Mouse (Mus musculus) stomach, postnatal 0 days (tissue): Measurements from ENCODE around the gene Cypt15. TPM values are rescaled to one million over a fixed set of nuclear protein-coding genes. Genes with fewer than 3 reads are reported as not detected.
"Not testable (repeated sequence)": the region's sequence is repeated elsewhere in the genome, so short reads cannot be mapped to it uniquely, and the experiment has no call there.

Source experiments
- ATAC-seq: fragments of 200-750 bp; cut with Nextera tagmentation; 2 replicates; pipeline ENCODE4 v1.8.0; 2017; ENCODE audit not compliant: low FRiP score, low TSS enrichment
- DNase-seq: peaks from one replicate; pipeline ENCODE4 v3.0.0-alpha.2; 2016; ENCODE audit warnings: low spot score
- H3K27ac ChIP-seq: fragments of 300-500 bp; sonication (generic); replicated peaks from 2 replicates; pipeline ENCODE4 v1.5.1; 2014; ENCODE audit warnings: mild to moderate bottlenecking, control low read depth
- H3K27me3 ChIP-seq: fragments of 300-500 bp; sonication (generic); 2 replicates; pipeline ENCODE4 v1.6.1; 2014; ENCODE audit warnings: low read length; ENCODE audit not compliant: control insufficient read depth, insufficient read depth
- H3K36me3 ChIP-seq: fragments of 300-500 bp; sonication (generic); 2 replicates; pipeline ENCODE4 v1.6.1; 2014; ENCODE audit warnings: low read length, mixed read lengths; ENCODE audit not compliant: control insufficient read depth, insufficient read depth
- H3K4me1 ChIP-seq: fragments of 300-500 bp; sonication (generic); replicated peaks from 2 replicates; pipeline ENCODE4 v1.6.1; 2014; ENCODE audit warnings: antibody characterized with exemption; ENCODE audit not compliant: control insufficient read depth, insufficient read depth
- H3K4me2 ChIP-seq: fragments of 300-500 bp; sonication (generic); replicated peaks from 2 replicates; pipeline ENCODE4 v1.6.1; 2014; ENCODE audit warnings: low read depth, mild to moderate bottlenecking, control low read depth, moderate library complexity
- H3K4me3 ChIP-seq: fragments of 300-500 bp; sonication (generic); 2 replicates; pipeline ENCODE4 v1.5.1; 2014; ENCODE audit warnings: low read depth, low read length, control low read depth
- H3K9ac ChIP-seq: fragments of 300-500 bp; sonication (generic); 2 replicates; pipeline ENCODE4 v1.6.1; 2014; ENCODE audit warnings: mild to moderate bottlenecking, low read length, control low read depth, mixed read lengths
- H3K9me3 ChIP-seq: fragments of 300-500 bp; sonication (generic); 2 replicates; pipeline ENCODE4 v1.6.1; 2016; ENCODE audit warnings: low read length; ENCODE audit not compliant: control insufficient read depth
- CTCF ChIP-seq: IDR thresholded peaks from 2 replicates; pipeline ENCODE4 v1.5.1; 2016; ENCODE audit warnings: antibody characterized with exemption, low read depth, mild to moderate bottlenecking, moderate library complexity
- EP300 ChIP-seq: optimal IDR thresholded peaks from 2 replicates; pipeline ENCODE3; 2016; ENCODE audit warnings: antibody characterized with exemption
- WGBS: fragments of 180-500 bp; shearing (Covaris S2); extraction: QIAGEN DNeasy Blood & Tissue Kit; methylation state at CpG from one replicate; pipeline ENCODE4 v1.1.7; 2014; 5-methylcytosine and 5-hydroxymethylcytosine counted together
- polyA plus RNA-seq: library from polyadenylated mRNA; unstranded; fragments of >200 nt; fragmentation: Nextera tagmentation; extraction: Ambion mirVana; gene quantifications from 2 replicates; pipeline ENCODE4 v1.2.1, GENCODE M21; 2015

Gene Cypt15
- polyA plus RNA-seq: not detected in 2 replicates

DNA sequence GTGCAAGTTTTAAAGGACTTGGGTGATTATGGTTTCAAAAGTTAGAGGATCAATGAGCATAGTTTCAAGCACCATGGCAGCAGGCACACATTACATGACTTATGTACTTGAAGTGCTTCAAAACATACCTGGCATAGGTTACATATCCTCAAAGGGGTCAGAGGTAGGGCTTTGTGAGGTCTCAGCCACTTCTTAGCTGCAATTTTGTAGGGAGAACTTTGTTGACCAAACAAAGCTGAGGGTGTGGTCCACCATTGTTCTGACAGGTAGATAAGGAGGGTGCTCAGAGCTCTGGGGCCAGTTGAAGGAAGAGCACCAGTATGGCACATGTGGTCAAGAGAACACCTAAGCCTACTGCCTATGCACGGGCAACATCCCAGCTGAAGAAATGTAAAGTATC is at the start of gene Cypt15:
Cypt15 (plus strand) TSS at position 301 of the 400 bp plus-strand sequence.
- not testable (repeated sequence) for DNase-seq, H3K9me3 ChIP-seq, ATAC-seq, H3K4me3 ChIP-seq, H3K9ac ChIP-seq, H3K4me1 ChIP-seq, H3K27ac ChIP-seq, H3K27me3 ChIP-seq, H3K4me2 ChIP-seq, H3K36me3 ChIP-seq
- WGBS: 87% methylated on average over 1 of the region's 1 CpGs

DNA sequence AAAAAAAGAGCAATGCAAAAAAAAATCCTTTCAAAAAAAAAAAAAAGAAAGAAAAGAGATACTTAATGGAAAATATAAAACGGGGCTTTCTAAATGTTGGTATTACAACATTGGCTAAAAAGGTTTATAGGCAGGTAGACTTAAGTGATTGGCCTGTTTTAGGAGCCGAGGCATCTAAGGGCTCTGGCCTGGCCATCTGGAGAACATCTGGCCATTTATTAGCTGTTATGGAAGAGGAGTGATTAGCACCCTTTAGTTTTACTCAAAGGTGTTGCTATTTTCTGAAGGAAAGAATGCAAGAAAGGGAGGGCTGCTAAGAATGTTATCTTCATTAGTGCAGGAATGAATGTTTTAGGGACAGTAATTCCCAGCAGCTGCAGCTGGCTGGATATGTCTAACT is 24.9 kb downstream of the Cypt15 start:
- Histone ChIP-seq H3K27ac (no peak overlapping the region), H3K4me2 (no peak overlapping the region), H3K9me3 (no peaks in the 10 kb centered on the region), H3K36me3 (no peaks in the 10 kb centered on the region), H3K9ac (no peak overlapping the region), H3K4me3 (no peak overlapping the region), H3K27me3 (no peaks in the 10 kb centered on the region), H3K4me1 (no peaks in the 10 kb centered on the region)
- ATAC-seq (no peak), DNase-seq (no peak)
- 48% methylated on average over 2 of the region's 2 CpGs for WGBS
- TF ChIP-seq EP300 (no peak), CTCF (no peak)

DNA sequence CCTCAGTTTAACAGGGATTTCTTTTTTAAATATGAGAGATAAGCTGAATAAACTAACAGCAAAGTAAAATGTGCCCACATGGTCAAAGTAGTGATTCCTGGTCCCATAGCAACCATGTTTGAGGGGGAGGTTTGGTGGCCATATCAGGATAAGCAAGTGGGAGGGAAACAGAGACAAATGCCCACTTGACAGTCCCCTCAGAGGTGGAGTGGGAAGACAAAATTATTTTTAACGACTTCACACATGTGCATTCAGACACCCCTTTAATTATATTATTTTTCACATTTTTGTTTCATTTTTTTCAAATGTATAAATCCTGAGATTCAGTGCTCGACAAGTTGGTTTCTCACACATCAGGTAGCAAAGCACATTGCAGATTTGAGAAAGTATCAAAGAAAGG is 32.8 kb downstream of the Cypt15 start:
- Histone ChIP-seq H3K27ac (no peak overlapping the region), H3K36me3 (no peaks in the 10 kb centered on the region), H3K4me2 (no peak overlapping the region), H3K9me3 (no peaks in the 10 kb centered on the region), H3K4me1 (no peaks in the 10 kb centered on the region), H3K9ac (no peak overlapping the region), H3K4me3 (no peak overlapping the region), H3K27me3 (no peaks in the 10 kb centered on the region)
- WGBS: 68% methylated on average over 2 of the region's 2 CpGs
- DNase-seq (no peak), ATAC-seq (no peak)
- TF ChIP-seq CTCF: no peak
- no peak for TF ChIP-seq EP300

DNA sequence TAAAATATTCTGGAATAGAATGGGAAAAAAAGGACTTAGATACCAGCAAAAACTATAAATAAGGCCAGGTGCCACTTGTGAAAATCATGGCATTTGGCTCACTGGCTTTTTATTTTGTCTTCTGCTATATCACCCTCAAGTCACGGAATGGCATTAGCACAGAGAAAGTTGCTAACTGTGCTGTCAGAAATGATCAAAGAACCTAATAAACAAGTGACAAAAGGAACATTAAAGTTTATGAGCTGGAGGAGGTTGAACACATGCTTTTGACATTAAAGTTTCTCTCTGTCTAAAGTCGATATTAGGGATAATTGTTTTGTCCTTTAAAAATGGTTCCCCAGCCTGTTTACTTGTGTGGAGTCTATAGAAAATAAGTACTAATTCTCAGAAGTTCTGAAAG is 37.7 kb downstream of the Cypt15 start:
- ATAC-seq: no peak
- no peak for DNase-seq
- 38% methylated on average over 2 of the region's 2 CpGs for WGBS

More for the DNA sequence above, 37.7 kb downstream of the Cypt15 start:
- no peak for TF ChIP-seq CTCF
- no peak for TF ChIP-seq EP300
- Histone ChIP-seq H3K27me3 (no peaks in the 10 kb centered on the region), H3K4me2 (no peak overlapping the region), H3K9me3 (no peaks in the 10 kb centered on the region), H3K9ac (no peak overlapping the region), H3K27ac (no peak overlapping the region), H3K4me1 (no peaks in the 10 kb centered on the region), H3K36me3 (no peaks in the 10 kb centered on the region), H3K4me3 (no peak overlapping the region)
